ENCODE assay signal across 8 mouse cellular contexts in the genomic region with DNA sequence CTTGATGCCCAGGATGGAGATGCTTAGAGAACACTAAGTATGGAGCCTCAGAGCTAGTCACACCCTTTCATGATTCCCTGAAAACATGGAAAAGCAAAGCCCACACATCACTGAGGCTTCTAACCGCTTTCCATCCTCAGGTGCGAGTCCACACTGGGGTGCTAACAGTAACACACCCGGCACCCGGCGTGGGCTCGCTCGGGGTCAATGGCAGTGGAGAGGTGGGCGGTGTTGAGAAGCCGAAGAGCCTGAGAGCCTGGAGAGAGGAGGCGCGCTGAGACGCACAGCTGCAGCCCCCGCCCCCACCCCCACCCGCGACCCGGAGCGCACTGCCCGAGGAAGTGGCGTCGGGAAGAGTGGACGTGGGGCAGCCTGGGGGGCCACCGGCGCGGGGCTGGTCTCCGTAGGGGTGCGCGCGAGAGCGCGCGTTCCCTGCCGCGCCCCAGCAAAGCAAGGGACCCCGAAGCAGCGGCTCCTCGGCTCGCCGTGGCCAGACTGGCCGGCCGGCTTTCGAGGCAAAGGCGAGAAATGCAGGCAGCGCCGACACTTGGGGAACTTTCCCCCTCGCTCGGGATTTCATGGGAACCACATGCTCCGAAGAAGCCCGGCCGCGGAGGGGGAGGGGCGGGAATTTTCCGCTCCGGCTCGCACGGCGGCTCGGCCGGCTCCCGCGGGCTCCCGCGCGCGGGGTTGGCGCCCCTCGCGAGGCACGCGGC.
A peak's percentile ranks its signal among the peaks of the same experiment; 100 is the strongest.
DNase-seq lines count a peak whose midpoint lies in the region; ATAC-seq and TF ChIP-seq lines count a peak whose summit lies in the region.

No protein-coding gene starts in this region.

- H3K27me3 ChIP-seq in heart, embryonic 10.5 days (ENCODE audit: insufficient read depth, poor library complexity, severe bottlenecking), result peaks cover 33% of the 10 kb centered on the region
- peaks cover 22% of the 10 kb centered on the region; the same call in 1 of the 2 replicates for H3K27me3 ChIP-seq in lung, embryonic 14.5 days (ENCODE audit: insufficient read depth, low read length)

- DNase-seq in thymus, postnatal 14 days, result peak; percentile 8
- no peak for DNase-seq in thymus, postnatal 0 days (ENCODE audit: low spot score)
- DNase-seq in embryo, embryonic 10.5 days (ENCODE audit: low spot score), result peak; percentile 72
- no peak for DNase-seq in heart, embryonic 10.5 days (ENCODE audit: low spot score)
- DNase-seq in kidney, postnatal 10 days, result peak; percentile 82
- peak; percentile 83 for DNase-seq in lung, embryonic 14.5 days
- DNase-seq in retina, postnatal 7 days (ENCODE audit: low read depth, low spot score), result peak; percentile 31
- DNase-seq in spleen, postnatal 4 days (ENCODE audit: low spot score in 2 of 2), result no peak

- no peaks in the 10 kb centered on the region for H3K36me3 ChIP-seq in heart, embryonic 10.5 days
- no peaks in the 10 kb centered on the region for H3K36me3 ChIP-seq in lung, embryonic 14.5 days (ENCODE audit: insufficient read depth)

- H3K9ac ChIP-seq in lung, embryonic 14.5 days, result peak overlapping the region; percentile 82

- WGBS in heart, embryonic 10.5 days, result under 1% methylated on average over 69 of the region's 69 CpGs
- WGBS in lung, embryonic 14.5 days, result under 1% methylated on average over 67 of the region's 69 CpGs

- ATAC-seq in lung, embryonic 14.5 days (ENCODE audit: insufficient read depth), result peak; percentile 26

- peak overlapping the region; percentile 83 for H3K4me3 ChIP-seq in heart, embryonic 10.5 days
- peak overlapping the region; percentile 67 for H3K4me3 ChIP-seq in lung, embryonic 14.5 days (ENCODE audit: low read depth, low read length)

- H3K9me3 ChIP-seq in heart, embryonic 10.5 days, result no peaks in the 10 kb centered on the region
- no peaks in the 10 kb centered on the region for H3K9me3 ChIP-seq in lung, embryonic 14.5 days (ENCODE audit: low read depth, low read length)

- H3K4me1 ChIP-seq in heart, embryonic 10.5 days, result peaks cover 67% of the 10 kb centered on the region
- no peaks in the 10 kb centered on the region for H3K4me1 ChIP-seq in lung, embryonic 14.5 days (ENCODE audit: insufficient read depth)

- peak overlapping the region; percentile 89 for H3K27ac ChIP-seq in heart, embryonic 10.5 days
- H3K27ac ChIP-seq in lung, embryonic 14.5 days (ENCODE audit: low read depth), result peak overlapping the region; percentile 90

- H3K4me2 ChIP-seq in lung, embryonic 14.5 days, result peak overlapping the region; percentile 92

- no peak for TF ChIP-seq CTCF in lung, embryonic 14.5 days (IDR thresholded peaks at IDR 0.05; ENCODE audit: low read depth)

Comparison
In these comparisons a context has a peak if more than half of its experiments do, and no peak if none do; other contexts are left out.
1. DNase-seq: peak in thymus, postnatal 14 days (single experiment), embryo, embryonic 10.5 days (single experiment), kidney, postnatal 10 days (single experiment), lung, embryonic 14.5 days (single experiment) and retina, postnatal 7 days (single experiment); none in thymus, postnatal 0 days (single experiment), heart, embryonic 10.5 days (single experiment) and spleen, postnatal 4 days (0 of 2).